Mouse (Mus musculus) liver, embryonic 11.5 days (tissue): Measurements from ENCODE around the gene Spock1. TPM values are rescaled to one million over a fixed set of nuclear protein-coding genes. Genes with fewer than 3 reads are reported as not detected.

Experiments used
- ATAC-seq: fragments of 200-750 bp; cut with Nextera tagmentation; replicated peaks from 2 replicates; pipeline ENCODE4 v1.8.0; 2017; ENCODE audit warnings: moderate number of reproducible peaks, mild to moderate bottlenecking, moderate TSS enrichment, moderate library complexity; ENCODE audit not compliant: low FRiP score
- DNase-seq: peaks from one replicate; pipeline ENCODE4 v3.0.0-alpha.2; 2017; ENCODE audit warnings: low spot score
- H3K27ac ChIP-seq: fragments of 300-500 bp; sonication (generic); 2 replicates; pipeline ENCODE4 v1.5.1; 2014; ENCODE audit warnings: mild to moderate bottlenecking, low read depth, low read length, control low read depth
- H3K27me3 ChIP-seq: fragments of 300-500 bp; sonication (generic); replicated peaks from 2 replicates; pipeline ENCODE4 v1.6.1; 2014; ENCODE audit warnings: low read length, mixed read lengths; ENCODE audit not compliant: control insufficient read depth, insufficient read depth
- H3K36me3 ChIP-seq: fragments of 300-500 bp; sonication (generic); 2 replicates; pipeline ENCODE4 v1.6.1; 2014; ENCODE audit warnings: mild to moderate bottlenecking, low read length, moderate library complexity, mixed read lengths; ENCODE audit not compliant: control insufficient read depth, insufficient read depth
- H3K4me1 ChIP-seq: fragments of 300-500 bp; sonication (generic); replicated peaks from 2 replicates; pipeline ENCODE4 v1.6.1; 2014; ENCODE audit warnings: low read length, mixed read lengths; ENCODE audit not compliant: control insufficient read depth, insufficient read depth
- H3K4me2 ChIP-seq: fragments of 300-500 bp; sonication (generic); 2 replicates; pipeline ENCODE4 v1.6.1; 2014; ENCODE audit warnings: mild to moderate bottlenecking, control low read depth, moderate library complexity
- H3K4me3 ChIP-seq: fragments of 300-500 bp; sonication (generic); 2 replicates; pipeline ENCODE4 v1.5.1; 2014; ENCODE audit warnings: low read depth, low read length, control low read depth
- H3K9ac ChIP-seq: fragments of 300-500 bp; sonication (generic); 2 replicates; pipeline ENCODE4 v1.6.1; 2014; ENCODE audit warnings: low read depth, low read length, control low read depth
- H3K9me3 ChIP-seq: fragments of 300-500 bp; sonication (generic); 2 replicates; pipeline ENCODE4 v1.6.1; 2016; ENCODE audit warnings: low read length, inconsistent platforms, mixed read lengths; ENCODE audit not compliant: control insufficient read depth
- WGBS: fragments of 180-500 bp; shearing (Covaris S2); extraction: QIAGEN DNeasy Blood & Tissue Kit; methylation state at CpG from one replicate; pipeline ENCODE4 v1.1.7; 2014; 5-methylcytosine and 5-hydroxymethylcytosine counted together
- polyA plus RNA-seq: library from polyadenylated mRNA; unstranded; fragments of >200 nt; fragmentation: Nextera tagmentation; extraction: Ambion mirVana; gene quantifications from 2 replicates; pipeline ENCODE4 v1.2.1, GENCODE M21; 2014

The Spock1 gene
- polyA plus RNA-seq, 1 experiment from 2014 or later: 1.2 TPM

DNA sequence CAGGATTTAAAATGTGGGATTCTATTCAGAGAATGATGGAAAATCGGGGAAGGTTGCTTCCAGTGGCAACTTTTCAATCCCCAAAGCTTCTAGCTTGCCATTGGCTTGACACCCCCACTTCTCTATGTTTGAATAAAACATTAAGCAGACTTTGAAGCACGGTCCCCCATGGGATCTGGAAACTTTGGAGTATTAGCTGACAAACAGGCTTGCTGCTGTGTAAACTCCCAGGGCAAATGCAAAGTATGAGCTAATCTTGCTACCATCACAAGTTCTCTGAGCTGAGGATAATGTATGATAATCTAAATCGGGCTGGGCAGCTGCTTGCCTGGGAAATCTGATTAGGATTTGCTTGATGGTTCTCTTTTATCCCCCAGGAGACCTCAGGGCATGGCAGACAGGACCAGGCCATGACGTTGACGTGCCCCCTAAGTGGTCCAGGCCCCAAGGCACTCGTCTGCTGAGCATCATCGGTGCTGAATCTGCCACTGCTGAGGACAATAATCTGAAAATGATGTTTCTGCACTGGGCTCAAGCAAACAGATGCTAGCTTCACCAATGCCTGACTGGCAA, 284.1 kb downstream of the Spock1 start:
- Histone ChIP-seq H3K9ac (no peak overlapping the region), H3K9me3 (no peaks in the 10 kb centered on the region), H3K4me2 (no peak overlapping the region), H3K4me1 (no peaks in the 10 kb centered on the region), H3K36me3 (no peaks in the 10 kb centered on the region), H3K4me3 (no peak overlapping the region), H3K27ac (no peak overlapping the region), H3K27me3 (no peaks in the 10 kb centered on the region)
- DNase-seq (no peak), ATAC-seq (no peak)
- 51% methylated on average over 7 of the region's 7 CpGs for WGBS

DNA sequence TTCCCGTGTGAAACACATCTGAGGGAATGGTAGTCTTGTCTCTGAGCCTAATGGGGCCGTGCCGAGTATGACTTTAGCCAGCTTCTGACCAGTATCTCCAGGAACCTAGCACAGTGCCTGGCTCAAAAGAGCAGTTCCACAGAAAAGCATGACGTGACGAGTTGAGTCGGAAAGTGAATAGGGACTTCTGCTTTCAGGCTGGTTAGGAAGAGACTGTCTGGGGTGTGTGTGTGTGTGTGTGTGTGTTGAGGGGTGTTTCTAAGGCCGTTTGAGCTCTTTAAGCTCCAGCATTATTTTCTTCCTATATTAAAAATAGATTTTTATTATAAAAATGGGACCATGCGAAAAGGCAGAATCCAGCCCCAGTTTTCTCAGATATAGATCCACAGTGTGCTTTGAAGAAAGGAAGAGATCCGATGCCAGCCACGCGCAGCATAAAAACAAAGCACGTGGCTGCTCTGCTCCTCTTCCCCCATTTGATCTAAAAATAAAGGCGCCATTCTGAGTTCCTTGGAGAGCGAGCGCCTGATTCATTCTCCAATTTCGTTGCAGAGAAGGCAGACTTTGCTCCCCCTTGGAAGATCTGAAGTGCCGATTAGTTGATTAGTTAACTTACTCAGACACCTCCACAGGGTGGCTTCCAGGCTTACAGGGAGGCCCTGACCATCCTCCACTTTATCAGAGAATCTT, 288.9 kb downstream of the Spock1 start:
- Histone ChIP-seq H3K4me2 (no peak overlapping the region), H3K4me3 (no peak overlapping the region), H3K36me3 (no peaks in the 10 kb centered on the region), H3K4me1 (no peaks in the 10 kb centered on the region), H3K9ac (no peak overlapping the region), H3K27me3 (no peaks in the 10 kb centered on the region), H3K9me3 (no peaks in the 10 kb centered on the region), H3K27ac (no peak overlapping the region)
- 71% methylated on average over 17 of the region's 17 CpGs for WGBS
- ATAC-seq (no peak), DNase-seq (no peak)

- no peaks in the 10 kb centered on the region for H3K27me3 ChIP-seq
- H3K36me3 ChIP-seq: no peaks in the 10 kb centered on the region
- H3K9me3 ChIP-seq: no peaks in the 10 kb centered on the region
- H3K4me2 ChIP-seq: no peak overlapping the region
- H3K9ac ChIP-seq: no peak overlapping the region
- 81% methylated on average over 11 of the region's 11 CpGs for WGBS
- H3K27ac ChIP-seq: no peak overlapping the region
- H3K4me3 ChIP-seq: no peak overlapping the region
- ATAC-seq (no peak), DNase-seq (no peak)
- H3K4me1 ChIP-seq: no peaks in the 10 kb centered on the region
Measured at GRCm38 (mm10) chr13:57611326-57612171, 296.6 kb downstream of the Spock1 start.

DNA sequence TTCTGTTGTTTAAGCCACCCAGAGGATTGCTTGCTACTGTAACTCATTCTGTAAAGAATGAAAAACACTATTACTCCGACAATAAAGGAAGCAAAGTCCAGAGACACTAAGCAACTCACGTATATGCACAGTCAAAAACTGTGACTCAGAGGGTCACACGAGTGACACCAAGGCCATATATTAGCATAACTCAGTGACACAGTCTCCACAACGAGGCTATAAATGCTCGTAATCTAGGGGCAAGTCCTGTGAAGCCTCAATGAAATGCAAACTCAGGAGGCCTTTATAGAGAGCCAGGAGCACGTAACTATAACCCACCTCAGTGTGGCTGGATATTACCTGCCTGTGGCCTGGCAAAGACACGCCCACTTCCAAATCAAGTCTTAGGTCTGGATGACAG, 298.2 kb downstream of the Spock1 start:
- no peaks in the 10 kb centered on the region for H3K36me3 ChIP-seq
- 77% methylated on average over 7 of the region's 7 CpGs for WGBS
- H3K27me3 ChIP-seq: no peaks in the 10 kb centered on the region
- no peaks in the 10 kb centered on the region for H3K9me3 ChIP-seq
- DNase-seq (no peak), ATAC-seq (no peak)
- H3K4me3 ChIP-seq: no peak overlapping the region
- no peak overlapping the region for H3K4me2 ChIP-seq
- H3K4me1 ChIP-seq: no peaks in the 10 kb centered on the region
- H3K9ac ChIP-seq: no peak overlapping the region
- no peak overlapping the region for H3K27ac ChIP-seq

GRCm38 (mm10) chr13:57604437-57604836, 303.7 kb downstream of the Spock1 start:
- Histone ChIP-seq H3K4me2 (no peak overlapping the region), H3K36me3 (no peaks in the 10 kb centered on the region), H3K9me3 (no peaks in the 10 kb centered on the region), H3K4me3 (no peak overlapping the region), H3K27ac (no peak overlapping the region), H3K27me3 (no peaks in the 10 kb centered on the region), H3K4me1 (no peaks in the 10 kb centered on the region), H3K9ac (no peak overlapping the region)
- ATAC-seq (no peak), DNase-seq (no peak)
- WGBS: 72% methylated on average over 3 of the region's 3 CpGs

- Histone ChIP-seq H3K36me3 (no peaks in the 10 kb centered on the region), H3K4me3 (no peak overlapping the region), H3K9ac (no peak overlapping the region), H3K9me3 (no peaks in the 10 kb centered on the region), H3K27me3 (no peaks in the 10 kb centered on the region), H3K4me2 (no peak overlapping the region), H3K27ac (no peak overlapping the region), H3K4me1 (no peaks in the 10 kb centered on the region)
- DNase-seq: no peak
- WGBS: 76% methylated on average over 8 of the region's 8 CpGs
- ATAC-seq: no peak
Measured at GRCm38 (mm10) chr13:57603226-57603625, 304.9 kb downstream of the Spock1 start.

- no peak overlapping the region for H3K4me2 ChIP-seq
- H3K4me1 ChIP-seq: no peaks in the 10 kb centered on the region
- ATAC-seq: no peak
- DNase-seq: no peak
- H3K9me3 ChIP-seq: no peaks in the 10 kb centered on the region
- no peaks in the 10 kb centered on the region for H3K27me3 ChIP-seq
- H3K36me3 ChIP-seq: no peaks in the 10 kb centered on the region
- H3K9ac ChIP-seq: no peak overlapping the region
- H3K4me3 ChIP-seq: no peak overlapping the region
- 90% methylated on average over 6 of the region's 6 CpGs for WGBS
- no peak overlapping the region for H3K27ac ChIP-seq
Measured at GRCm38 (mm10) chr13:57595761-57596051, 312.4 kb downstream of the Spock1 start.

DNA sequence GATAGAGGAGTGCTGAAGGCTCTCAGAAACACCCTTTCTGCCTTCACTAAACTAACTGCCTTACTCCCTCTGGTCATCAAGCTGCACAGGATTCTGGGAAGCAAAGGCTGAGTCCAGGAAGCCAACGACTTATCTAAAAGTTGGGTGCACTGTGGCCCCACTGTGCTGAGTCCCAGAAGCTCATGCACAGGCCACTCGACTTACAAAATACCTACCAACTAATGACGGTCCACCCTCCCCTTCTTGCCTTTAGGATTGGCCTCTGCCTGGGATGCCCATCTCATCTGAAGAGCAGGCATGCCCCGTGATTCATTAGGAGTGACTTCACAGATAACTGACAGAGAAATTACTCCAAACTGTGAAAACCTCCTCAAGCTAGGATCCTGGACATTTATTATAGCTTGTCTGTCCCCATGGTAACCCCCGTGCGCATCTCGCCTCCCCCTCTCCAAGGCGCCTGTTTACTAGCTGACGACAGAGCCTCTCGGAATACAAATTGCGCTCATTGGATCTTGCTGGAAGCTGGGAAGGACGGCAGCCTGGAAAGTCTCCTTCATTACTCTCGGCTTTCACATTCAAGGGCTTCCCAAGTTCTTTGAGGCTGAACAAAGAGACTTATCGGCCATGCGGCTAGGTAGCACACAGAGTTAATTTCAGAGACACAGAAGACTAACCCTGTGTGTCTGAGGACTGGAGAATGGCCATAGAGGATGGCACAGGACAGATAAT, 312.9 kb downstream of the Spock1 start:
- no peaks in the 10 kb centered on the region for H3K27me3 ChIP-seq
- H3K9ac ChIP-seq: no peak overlapping the region
- H3K9me3 ChIP-seq: no peaks in the 10 kb centered on the region
- H3K27ac ChIP-seq: no peak overlapping the region
- DNase-seq (no peak), ATAC-seq (no peak)
- no peak overlapping the region for H3K4me3 ChIP-seq
- H3K4me2 ChIP-seq: no peak overlapping the region
- no peaks in the 10 kb centered on the region for H3K4me1 ChIP-seq
- H3K36me3 ChIP-seq: no peaks in the 10 kb centered on the region
- 70% methylated on average over 15 of the region's 15 CpGs for WGBS
